Mouse (Mus musculus): ENCODE results near the gene Bub1b.
A peak's percentile ranks its signal among the peaks of the same experiment; 100 is the strongest.

DNA sequence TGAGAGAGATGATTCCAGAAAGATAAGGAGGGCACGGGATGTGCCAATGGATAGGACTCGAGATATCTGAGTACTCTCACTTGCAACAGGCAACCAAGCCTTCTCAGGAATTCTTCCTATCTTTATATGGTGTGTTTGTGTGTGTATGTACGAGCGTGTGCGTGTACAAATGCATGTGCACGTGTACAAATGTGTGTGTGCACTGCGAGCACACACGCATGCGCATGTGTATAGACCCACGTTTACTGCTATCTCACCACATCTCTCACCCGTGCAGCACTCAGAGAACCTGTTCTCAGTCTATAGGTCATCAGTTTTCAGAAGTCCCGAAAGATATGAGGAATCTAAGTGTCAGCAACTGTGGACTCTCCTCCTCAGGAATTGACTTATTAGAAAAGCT, 61.5 kb downstream of the Bub1b start:
- TF ChIP-seq TAL1 (IDR thresholded peaks at IDR 0.05; ENCODE audit: low read length), result no peak
- peak; percentile 75 for TF ChIP-seq GATA1 (IDR thresholded peaks at IDR 0.05; ENCODE audit: low read length)

Data from erythroblast, embryonic 14.5 days (primary cell).